Mouse (Mus musculus): ENCODE results near the gene Cd300c2.
"Not testable (repeated sequence)": the region's sequence is repeated elsewhere in the genome, so short reads cannot be mapped to it uniquely, and the experiment has no call there.

Gene Cd300c2

GRCm38 (mm10) chr11:115001474-115002040 lies at the start of gene Cd300c2:
Cd300c2 (minus strand) TSS chr11:115001880.
- no peak for DNase-seq (ENCODE audit: low read depth, low spot score)

GRCm38 (mm10) chr11:115049282-115049895 lies 47.7 kb upstream of the Cd300c2 start:
- no peak for DNase-seq (ENCODE audit: low read depth, low spot score)

- DNase-seq (ENCODE audit: low read depth, low spot score): no peak
These were observed 46.6 kb upstream of the Cd300c2 start, which contains the start of gene Cd300ld3 for GRCm38 (mm10) chr11:115048259-115048658. Cd300ld3 (minus strand) TSS chr11:115048409.

GRCm38 (mm10) chr11:115037669-115038068 lies 36.0 kb upstream of the Cd300c2 start, which contains the start of gene Cd300ld5:
Cd300ld5 (minus strand) TSS chr11:115037769.
- not testable (repeated sequence) for DNase-seq (ENCODE audit: low read depth, low spot score)

GRCm38 (mm10) chr11:115026912-115027311 lies 25.2 kb upstream of the Cd300c2 start, which contains the start of gene Cd300ld4:
Cd300ld4 (minus strand) TSS chr11:115027012.
- not testable (repeated sequence) for DNase-seq (ENCODE audit: low read depth, low spot score)

- DNase-seq (ENCODE audit: low read depth, low spot score): not testable (repeated sequence)
These were observed 14.4 kb upstream of the Cd300c2 start, which contains the start of gene Cd300ld2 for GRCm38 (mm10) chr11:115016093-115016492. Cd300ld2 (minus strand) TSS chr11:115016193.

GRCm38 (mm10) chr11:115004070-115004469 lies 2.4 kb upstream of the Cd300c2 start:
- DNase-seq (ENCODE audit: low read depth, low spot score): no peak

GRCm38 (mm10) chr11:114989793-114990192 lies 11.9 kb downstream of the Cd300c2 start, which contains the start of gene Cd300ld:
Cd300ld (minus strand) TSS chr11:114989922.
- no peak for DNase-seq (ENCODE audit: low read depth, low spot score)

- no peak for DNase-seq (ENCODE audit: low read depth, low spot score)
These were observed 19.8 kb downstream of the Cd300c2 start for GRCm38 (mm10) chr11:114981866-114982265.

- no peak for DNase-seq (ENCODE audit: low read depth, low spot score)
These were observed 29.0 kb downstream of the Cd300c2 start for GRCm38 (mm10) chr11:114972726-114973125.

GRCm38 (mm10) chr11:114968752-114969207 lies 32.9 kb downstream of the Cd300c2 start, which contains the start of gene Cd300c:
Cd300c (minus strand) TSS chr11:114969157.
- DNase-seq (ENCODE audit: low read depth, low spot score): no peak

- DNase-seq (ENCODE audit: low read depth, low spot score): no peak
These were observed 36.4 kb downstream of the Cd300c2 start for GRCm38 (mm10) chr11:114965182-114965828.

GRCm38 (mm10) chr11:114960369-114960768 lies 41.3 kb downstream of the Cd300c2 start:
- no peak for DNase-seq (ENCODE audit: low read depth, low spot score)
